Mouse (Mus musculus): ENCODE results near the gene Msln.

DNA sequence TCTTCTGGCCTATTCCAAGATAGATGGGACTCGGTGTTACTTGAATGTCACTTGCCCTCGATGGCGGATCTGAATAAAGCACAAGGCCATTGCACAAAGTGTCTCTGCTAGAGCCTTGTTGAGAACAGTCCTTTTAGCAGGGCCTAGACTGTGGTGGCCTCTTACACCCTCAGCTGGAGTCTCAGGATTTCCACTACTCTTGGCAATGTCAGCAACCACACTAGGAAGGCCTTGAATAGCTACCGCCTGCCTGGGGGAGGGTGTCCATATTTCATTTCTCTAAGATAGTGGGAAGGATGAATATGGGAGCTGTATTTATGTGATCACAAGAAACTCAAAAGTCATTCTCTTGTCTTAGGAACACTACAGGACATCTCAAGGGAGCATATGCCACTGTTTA lies 5.9 kb downstream of the Msln start:
- no peak for TF ChIP-seq POLR2A (IDR thresholded peaks at IDR 0.05; ENCODE audit: control insufficient read depth in 1 of 2, insufficient read depth in 1 of 2, low read depth in 1 of 2, low read length in 2 of 2, poor library complexity in 1 of 2)
- no peak for TF ChIP-seq TBP (IDR thresholded peaks at IDR 0.05; ENCODE audit: low read depth, low read length)
- no peak for TF ChIP-seq EP300 (IDR thresholded peaks at IDR 0.05; ENCODE audit: low read depth in 1 of 2, low read length in 2 of 2)
- TF ChIP-seq CTCF (IDR thresholded peaks at IDR 0.05 in 2 of 3, conservative IDR thresholded peaks at IDR 0.05 in 1 of 3; ENCODE audit: control insufficient read depth in 1 of 3, insufficient read depth in 1 of 3, low read depth in 2 of 3, low read length in 3 of 3, poor library complexity in 1 of 3, severe bottlenecking in 1 of 3), result no peak
- TF ChIP-seq MAX (IDR thresholded peaks at IDR 0.05; ENCODE audit: low read length), result no peak
- no peak for TF ChIP-seq NELFE (IDR thresholded peaks at IDR 0.05; ENCODE audit: low read depth, low read length)
